Mouse (Mus musculus): ENCODE data around the gene Tbc1d22a. TPM values are rescaled to one million over a fixed set of nuclear protein-coding genes. Genes with fewer than 3 reads are reported as not detected.

Gene Tbc1d22a
- polyA plus RNA-seq, 1 experiment, result 34.7 TPM

DNA sequence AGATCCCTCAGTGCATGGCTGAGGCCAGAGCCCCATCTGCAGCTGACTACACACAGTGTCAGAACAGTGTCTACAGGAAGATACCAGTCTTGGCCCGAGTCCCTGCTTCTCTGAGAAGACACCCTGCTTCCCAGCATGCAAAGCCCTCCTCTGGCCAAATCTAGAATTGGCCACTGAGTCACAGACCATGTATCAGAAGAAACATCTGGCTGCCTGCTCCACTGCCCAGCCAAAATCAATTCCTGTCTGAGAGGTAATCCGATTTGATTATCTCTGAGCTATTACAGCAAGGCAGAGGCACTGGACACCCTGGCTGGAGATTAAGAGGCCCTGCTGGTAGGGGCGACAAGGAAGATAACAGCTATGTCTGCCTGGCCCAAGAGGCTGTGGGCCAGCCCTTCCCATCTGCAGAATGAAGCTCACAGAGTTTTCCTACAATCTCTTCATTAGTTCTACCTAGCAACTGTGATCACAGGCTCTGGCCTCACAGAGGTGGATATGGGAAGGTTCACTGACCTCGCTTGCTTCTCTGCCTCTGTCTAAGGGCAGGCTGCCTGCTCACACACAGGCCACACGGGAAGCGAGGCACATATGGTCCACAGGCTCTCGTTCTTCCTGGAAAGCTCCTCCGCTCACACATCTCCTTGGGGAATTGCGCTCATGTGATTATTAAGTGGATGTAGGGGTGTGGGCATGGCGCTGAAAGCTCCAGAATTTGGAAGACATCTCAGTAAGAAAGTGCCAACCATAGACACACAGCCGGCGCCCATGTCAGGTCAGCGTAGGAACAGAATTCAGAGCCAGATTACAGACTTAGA, 264.6 kb downstream of the Tbc1d22a start:
- no peaks in the 10 kb centered on the region for H3K4me1 ChIP-seq (ENCODE audit: control insufficient read depth, insufficient read depth, low read length)
- TF ChIP-seq CTCF (IDR thresholded peaks at IDR 0.05; ENCODE audit: insufficient read depth, low read length), result no peak
- TF ChIP-seq POLR2A (IDR thresholded peaks at IDR 0.05; ENCODE audit: borderline replicate concordance, extremely low read depth, low read depth, low read length), result no peak
- WGBS, result 67% methylated on average over 13 of the region's 13 CpGs
- no peak overlapping the region for H3K4me3 ChIP-seq (replicated peaks; ENCODE audit: extremely low read depth, low read depth, low read length)
- DNase-seq, result no peak

DNA sequence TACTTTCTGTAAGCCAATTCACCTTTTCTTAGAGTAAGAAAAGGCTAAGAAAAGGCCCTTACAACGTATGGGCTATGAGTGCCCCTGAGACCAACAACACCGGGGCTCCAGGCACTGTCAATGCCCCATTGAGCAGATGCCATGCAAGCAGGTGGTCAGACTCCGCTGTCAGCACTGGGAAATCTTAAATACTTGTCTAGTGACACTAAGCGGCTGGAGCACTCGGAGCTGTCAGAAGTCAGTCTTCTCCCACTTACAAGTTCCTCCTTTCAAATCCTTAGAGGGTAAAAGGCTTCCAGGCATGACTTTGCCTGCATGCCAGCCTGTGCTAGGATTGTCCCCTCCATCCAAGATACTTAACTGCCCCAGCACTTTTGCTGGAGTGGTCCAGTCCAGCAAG, 268.1 kb downstream of the Tbc1d22a start:
- 0 out of 2 replicates have a peak, but pooled peaks cover 5% of the 10 kb centered on the region for H3K4me1 ChIP-seq (ENCODE audit: control insufficient read depth, insufficient read depth, low read length)
- TF ChIP-seq POLR2A (IDR thresholded peaks at IDR 0.05; ENCODE audit: borderline replicate concordance, extremely low read depth, low read depth, low read length) (no peak), CTCF (IDR thresholded peaks at IDR 0.05; ENCODE audit: insufficient read depth, low read length) (no peak)
- H3K4me3 ChIP-seq (replicated peaks; ENCODE audit: extremely low read depth, low read depth, low read length), result no peak overlapping the region
- 67% methylated on average over 5 of the region's 5 CpGs for WGBS
- no peak for DNase-seq

DNA sequence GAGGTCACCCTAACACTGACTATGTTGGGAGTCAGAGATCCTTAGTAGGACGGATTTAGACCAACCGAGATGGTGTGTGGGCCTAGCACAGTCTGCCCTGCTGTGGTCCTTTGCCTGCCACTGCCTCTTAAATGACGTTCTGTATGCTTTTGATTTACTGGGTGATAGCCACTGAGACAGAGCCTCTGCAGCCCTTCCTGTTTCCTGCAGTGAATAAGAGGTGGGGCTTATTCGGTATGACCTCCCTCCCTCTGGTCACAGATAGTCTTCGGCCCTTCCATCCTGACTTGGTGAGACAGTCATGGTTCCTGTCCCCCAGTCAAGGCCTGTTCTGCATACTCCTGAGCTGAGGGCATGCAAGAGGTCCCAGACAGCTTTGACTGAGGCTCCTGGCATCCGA, 271.6 kb downstream of the Tbc1d22a start:
- 46% methylated on average over 6 of the region's 6 CpGs for WGBS
- Histone ChIP-seq H3K4me3 (replicated peaks; ENCODE audit: extremely low read depth, low read depth, low read length) (no peak overlapping the region), H3K4me1 (ENCODE audit: control insufficient read depth, insufficient read depth, low read length) (0 out of 2 replicates have a peak, but pooled peaks cover 5% of the 10 kb centered on the region)
- TF ChIP-seq CTCF (IDR thresholded peaks at IDR 0.05; ENCODE audit: insufficient read depth, low read length) (no peak), POLR2A (IDR thresholded peaks at IDR 0.05; ENCODE audit: borderline replicate concordance, extremely low read depth, low read depth, low read length) (no peak)
- no peak for DNase-seq

DNA sequence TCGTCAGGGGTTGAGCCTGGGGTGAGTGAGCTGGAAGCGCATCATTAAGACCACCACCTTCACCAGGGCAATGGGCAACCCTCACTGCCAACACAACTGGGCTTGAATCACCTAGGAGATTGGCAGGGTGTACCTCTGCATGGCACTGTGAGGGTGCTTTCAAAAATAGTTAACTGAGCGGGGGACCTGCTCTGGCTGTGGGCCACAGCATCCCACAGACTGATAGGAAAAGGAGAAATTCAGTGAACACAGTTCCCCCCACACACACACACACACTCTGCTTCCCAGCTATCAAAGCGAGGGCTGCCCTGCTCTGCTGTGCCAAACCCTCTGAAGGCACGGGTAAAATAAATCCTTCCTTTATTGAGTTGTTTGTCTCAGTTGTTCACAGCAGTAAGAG, 273.1 kb downstream of the Tbc1d22a start:
- Histone ChIP-seq H3K4me1 (ENCODE audit: control insufficient read depth, insufficient read depth, low read length) (0 out of 2 replicates have a peak, but pooled peaks cover 5% of the 10 kb centered on the region), H3K4me3 (replicated peaks; ENCODE audit: extremely low read depth, low read depth, low read length) (no peak overlapping the region)
- no peak for DNase-seq
- TF ChIP-seq CTCF (IDR thresholded peaks at IDR 0.05; ENCODE audit: insufficient read depth, low read length) (no peak), POLR2A (IDR thresholded peaks at IDR 0.05; ENCODE audit: borderline replicate concordance, extremely low read depth, low read depth, low read length) (no peak)
- 72% methylated on average over 5 of the region's 5 CpGs for WGBS

DNA sequence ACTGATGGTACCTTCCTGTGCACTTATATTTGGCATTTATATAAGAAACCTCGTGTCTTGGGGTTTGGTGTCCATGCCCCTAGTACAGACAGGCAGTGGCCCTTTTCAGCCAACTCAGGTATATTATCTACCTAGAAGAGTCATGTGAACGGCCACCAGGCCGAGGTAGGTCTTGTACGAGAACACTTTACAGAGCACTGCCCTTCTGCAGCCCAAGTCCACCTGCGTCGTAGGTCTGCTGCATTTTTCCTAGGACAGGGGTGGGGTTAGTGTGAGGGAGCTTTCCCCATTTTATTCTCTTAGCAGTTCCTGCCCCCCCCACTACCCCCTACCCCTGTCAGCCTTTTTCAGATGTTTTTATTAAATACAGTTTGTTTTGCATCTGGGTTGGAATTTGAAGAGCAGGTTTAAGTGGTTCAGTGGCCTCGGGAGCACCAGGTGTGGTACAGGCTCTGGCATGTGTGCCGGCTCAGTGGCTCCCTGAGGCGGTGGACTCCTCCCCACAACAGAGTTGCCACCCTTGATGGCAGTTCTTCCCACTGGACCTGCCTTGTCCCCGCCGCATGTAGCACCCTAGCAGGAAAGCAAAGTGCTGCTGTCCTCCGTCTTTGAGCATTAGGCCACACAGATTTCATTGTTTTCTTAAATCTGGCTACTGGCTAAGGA, 277.3 kb downstream of the Tbc1d22a start:
- DNase-seq, result no peak
- no peak overlapping the region for H3K4me3 ChIP-seq (replicated peaks; ENCODE audit: extremely low read depth, low read depth, low read length)
- WGBS, result 66% methylated on average over 12 of the region's 12 CpGs
- TF ChIP-seq POLR2A (IDR thresholded peaks at IDR 0.05; ENCODE audit: borderline replicate concordance, extremely low read depth, low read depth, low read length) (no peak), CTCF (IDR thresholded peaks at IDR 0.05; ENCODE audit: insufficient read depth, low read length) (no peak)
- no peaks in the 10 kb centered on the region for H3K4me1 ChIP-seq (ENCODE audit: control insufficient read depth, insufficient read depth, low read length)

DNA sequence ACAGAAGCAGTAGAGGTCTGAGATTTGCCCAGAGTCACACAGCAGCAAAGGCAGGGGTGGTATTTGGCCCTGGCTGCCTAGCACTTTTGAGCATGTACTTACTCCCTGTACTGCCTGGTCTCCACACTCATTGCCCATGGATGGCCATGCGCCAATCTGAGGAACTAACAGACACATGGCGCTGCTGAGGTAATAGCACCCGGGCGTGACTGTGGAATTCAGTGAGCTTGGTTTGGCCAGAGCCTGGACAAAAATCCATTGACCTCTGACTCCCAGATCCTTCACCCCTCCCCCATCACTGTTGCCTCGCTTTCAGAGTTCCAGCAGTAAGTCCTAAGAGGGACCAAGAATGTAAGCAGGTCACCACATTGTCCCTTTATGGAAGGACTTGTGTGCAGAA, 278.4 kb downstream of the Tbc1d22a start:
- Histone ChIP-seq H3K4me3 (replicated peaks; ENCODE audit: extremely low read depth, low read depth, low read length) (no peak overlapping the region), H3K4me1 (ENCODE audit: control insufficient read depth, insufficient read depth, low read length) (no peaks in the 10 kb centered on the region)
- 65% methylated on average over 5 of the region's 5 CpGs for WGBS
- TF ChIP-seq CTCF (IDR thresholded peaks at IDR 0.05; ENCODE audit: insufficient read depth, low read length) (no peak), POLR2A (IDR thresholded peaks at IDR 0.05; ENCODE audit: borderline replicate concordance, extremely low read depth, low read depth, low read length) (no peak)
- DNase-seq, result no peak

DNA sequence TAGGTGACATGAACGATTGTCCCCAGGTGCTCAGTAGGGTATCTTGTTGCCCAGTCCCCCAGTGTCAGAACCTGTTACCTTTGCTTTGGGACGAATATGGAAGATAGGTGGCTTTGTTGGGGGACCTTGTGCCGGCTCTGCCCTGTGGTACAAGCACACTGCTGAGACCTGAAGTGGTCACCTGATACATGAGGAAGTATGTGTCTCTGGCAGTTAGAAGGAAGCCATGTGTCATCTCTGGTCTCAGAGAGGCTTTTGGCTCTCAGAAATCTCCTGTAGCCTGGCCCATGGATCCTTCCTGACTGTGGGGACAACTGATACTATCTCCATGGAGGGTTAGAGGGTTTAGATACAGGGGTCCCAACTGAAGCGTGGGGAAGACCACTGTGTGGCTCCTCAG, 281.9 kb downstream of the Tbc1d22a start:
- 80% methylated on average over 4 of the region's 4 CpGs for WGBS
- no peak for TF ChIP-seq POLR2A (IDR thresholded peaks at IDR 0.05; ENCODE audit: borderline replicate concordance, extremely low read depth, low read depth, low read length)
- TF ChIP-seq CTCF (IDR thresholded peaks at IDR 0.05; ENCODE audit: insufficient read depth, low read length), result no peak
- no peaks in the 10 kb centered on the region for H3K4me1 ChIP-seq (ENCODE audit: control insufficient read depth, insufficient read depth, low read length)
- H3K4me3 ChIP-seq (replicated peaks; ENCODE audit: extremely low read depth, low read depth, low read length), result no peak overlapping the region
- no peak for DNase-seq

DNA sequence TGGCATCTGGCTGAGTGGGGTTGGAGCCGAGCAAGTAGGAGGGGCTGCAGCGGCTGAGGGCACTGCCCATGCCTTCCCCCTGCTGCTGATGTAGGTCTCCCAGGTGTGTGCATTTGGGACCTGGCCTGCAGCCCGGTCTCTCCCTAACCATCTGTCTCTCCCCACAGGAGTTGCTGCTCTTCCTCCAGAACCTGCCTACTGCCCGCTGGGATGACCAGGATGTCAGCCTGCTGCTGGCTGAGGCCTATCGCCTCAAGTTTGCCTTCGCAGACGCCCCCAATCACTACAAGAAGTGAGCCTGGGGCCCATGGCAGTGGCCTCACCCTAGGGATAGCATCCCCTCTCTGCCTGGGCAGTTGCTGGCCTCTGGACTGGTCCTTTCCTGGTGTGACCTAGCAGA, 282.4 kb downstream of the Tbc1d22a start:
- WGBS, result 93% methylated on average over 7 of the region's 7 CpGs
- no peak for DNase-seq
- Histone ChIP-seq H3K4me1 (ENCODE audit: control insufficient read depth, insufficient read depth, low read length) (no peaks in the 10 kb centered on the region), H3K4me3 (replicated peaks; ENCODE audit: extremely low read depth, low read depth, low read length) (no peak overlapping the region)
- TF ChIP-seq CTCF (IDR thresholded peaks at IDR 0.05; ENCODE audit: insufficient read depth, low read length) (no peak), POLR2A (IDR thresholded peaks at IDR 0.05; ENCODE audit: borderline replicate concordance, extremely low read depth, low read depth, low read length) (no peak)

DNA sequence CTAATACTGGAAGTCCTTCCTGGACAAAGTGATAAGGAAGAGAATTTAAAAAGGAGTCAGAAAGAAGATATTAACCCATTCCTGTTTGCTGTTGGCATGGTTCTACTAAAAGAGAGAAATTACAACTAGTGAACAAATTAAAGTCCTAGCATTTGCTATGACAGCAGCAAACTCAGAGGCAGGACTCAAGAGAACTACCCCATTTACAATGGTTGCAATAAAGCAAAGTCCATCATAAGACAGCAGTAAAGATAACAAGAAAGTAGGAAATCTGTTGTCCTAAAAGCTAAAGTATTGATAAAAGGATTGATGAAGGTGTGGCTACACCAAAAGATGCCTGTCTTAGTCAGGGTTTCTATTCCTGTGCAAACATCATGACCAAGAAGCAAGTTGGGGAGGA, 286.3 kb downstream of the Tbc1d22a start:
- no peak overlapping the region for H3K4me3 ChIP-seq (replicated peaks; ENCODE audit: extremely low read depth, low read depth, low read length)
- TF ChIP-seq CTCF (IDR thresholded peaks at IDR 0.05; ENCODE audit: insufficient read depth, low read length), result no peak
- no peak for DNase-seq
- H3K4me1 ChIP-seq (ENCODE audit: control insufficient read depth, insufficient read depth, low read length), result no peaks in the 10 kb centered on the region

DNA sequence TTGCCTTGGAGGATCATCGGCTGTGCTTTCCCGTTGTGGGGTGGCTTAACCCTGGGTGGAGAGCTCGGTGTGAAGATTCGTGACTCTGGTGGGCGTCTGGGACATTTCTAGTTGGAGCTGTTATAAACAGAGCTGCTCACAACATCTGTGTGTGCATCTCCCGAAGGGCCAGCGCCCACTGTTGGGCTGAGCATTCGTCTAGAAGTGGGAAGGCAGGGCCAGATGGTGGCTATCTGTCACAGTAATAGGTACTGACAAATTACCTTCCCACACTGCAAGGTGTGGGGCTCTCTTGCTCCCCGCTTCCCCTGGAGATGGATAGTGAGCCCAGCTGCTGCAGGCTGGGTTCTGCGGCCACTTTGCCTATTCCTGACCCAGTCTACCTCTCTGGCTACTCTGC, 289.2 kb downstream of the Tbc1d22a start:
- WGBS, result 70% methylated on average over 10 of the region's 10 CpGs
- Histone ChIP-seq H3K4me1 (ENCODE audit: control insufficient read depth, insufficient read depth, low read length) (no peaks in the 10 kb centered on the region), H3K4me3 (replicated peaks; ENCODE audit: extremely low read depth, low read depth, low read length) (no peak overlapping the region)
- no peak for DNase-seq
- no peak for TF ChIP-seq POLR2A (IDR thresholded peaks at IDR 0.05; ENCODE audit: borderline replicate concordance, extremely low read depth, low read depth, low read length)
- no peak for TF ChIP-seq CTCF (IDR thresholded peaks at IDR 0.05; ENCODE audit: insufficient read depth, low read length)
